Mouse (Mus musculus) lung, postnatal 36 days (tissue): Measurements from ENCODE around the gene Gm11077.

Source experiments
- DNase-seq: peaks from one replicate; pipeline ENCODE4 v3.0.0; 2022; ENCODE audit warnings: mixed read lengths

The Gm11077 gene

DNA sequence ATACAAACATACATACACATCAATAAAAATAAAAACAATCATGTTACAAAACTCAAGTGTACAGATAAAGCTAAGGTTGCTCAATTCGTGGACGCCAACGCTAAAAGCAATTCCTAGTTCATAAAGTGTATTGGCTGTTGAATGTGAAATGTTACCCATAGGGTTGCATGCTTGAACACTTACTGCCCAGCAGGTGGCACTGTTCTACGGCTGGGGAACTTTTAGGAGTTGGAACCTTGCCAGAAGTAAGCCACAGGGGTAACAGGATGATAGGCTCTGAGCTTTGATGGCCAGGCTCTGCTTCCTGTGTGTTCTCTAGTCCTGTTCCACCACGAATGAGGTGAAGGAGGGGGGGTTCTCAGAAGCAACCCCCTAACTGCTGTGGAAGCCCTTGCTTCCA is at the start of gene Gm11077:
Gene Gm11077, plus strand, starts transcription at position 13 of the 400 bp plus-strand sequence.
- no peak for DNase-seq

DNA sequence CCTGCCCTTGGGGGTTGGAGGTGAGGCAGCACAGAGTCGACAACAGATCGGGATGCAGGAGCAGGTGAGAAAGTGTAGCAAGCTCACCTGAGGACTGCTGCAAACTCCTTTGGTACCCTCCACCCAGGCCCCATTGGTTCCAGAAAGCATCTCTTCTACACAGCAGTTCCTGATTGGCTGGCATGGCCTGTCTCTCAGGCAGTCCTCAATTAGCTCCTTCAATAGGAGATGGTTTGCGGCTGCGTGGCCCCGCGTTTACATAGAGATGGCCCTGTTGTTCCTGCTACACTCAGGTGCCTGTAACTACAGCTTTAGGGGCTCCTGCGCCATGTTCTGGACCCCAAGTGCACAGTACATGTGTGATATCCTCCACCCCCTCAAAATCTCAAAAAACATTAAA is 48.4 kb upstream of the Gm11077 start:
- no peak for DNase-seq

DNA sequence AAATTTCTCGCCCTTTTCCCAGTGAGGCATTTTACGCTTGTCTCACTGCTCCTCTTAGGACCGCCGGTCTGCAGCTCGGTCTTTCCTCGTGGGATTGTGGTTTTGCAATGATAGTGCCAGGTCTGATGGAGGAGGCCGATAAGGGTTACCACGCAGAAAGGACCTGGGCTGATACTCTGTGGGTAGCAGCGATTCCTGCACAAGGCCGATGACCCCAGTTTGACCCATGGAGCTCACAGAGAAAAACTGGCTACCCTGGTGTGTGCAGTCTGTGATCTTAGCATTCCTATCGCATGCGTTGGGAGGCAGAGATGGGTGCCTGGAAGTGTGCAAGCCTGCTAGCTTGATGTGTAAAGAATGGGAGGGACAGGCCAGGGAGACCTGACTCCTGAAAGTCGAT is 46.3 kb upstream of the Gm11077 start:
- DNase-seq, result no peak

- DNase-seq, result no peak
Measured at GRCm38 (mm10) chr6:140684403-140684802, 44.7 kb upstream of the Gm11077 start.

GRCm38 (mm10) chr6:140689617-140690404 is 39.3 kb upstream of the Gm11077 start:
- DNase-seq, result peak; percentile 15

DNA sequence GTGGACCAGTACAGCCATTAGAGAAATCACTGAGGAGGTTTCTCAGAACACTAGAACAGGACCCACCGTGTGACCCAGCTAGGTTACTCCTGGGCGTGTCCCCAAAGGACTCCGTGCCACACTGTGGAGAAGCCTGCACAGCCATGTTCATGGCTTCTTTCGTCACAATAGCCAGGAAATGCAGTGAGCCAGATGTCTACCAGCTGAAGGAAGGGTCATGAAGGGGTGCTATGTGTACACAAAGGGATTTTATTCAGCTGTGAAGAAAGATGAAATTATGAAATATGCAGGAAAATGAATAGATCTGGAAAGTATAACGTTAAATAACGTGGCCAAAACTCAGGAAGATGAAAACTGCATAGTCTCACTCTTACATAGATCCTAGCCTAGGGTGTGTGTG is 36.9 kb upstream of the Gm11077 start:
- no peak for DNase-seq

DNA sequence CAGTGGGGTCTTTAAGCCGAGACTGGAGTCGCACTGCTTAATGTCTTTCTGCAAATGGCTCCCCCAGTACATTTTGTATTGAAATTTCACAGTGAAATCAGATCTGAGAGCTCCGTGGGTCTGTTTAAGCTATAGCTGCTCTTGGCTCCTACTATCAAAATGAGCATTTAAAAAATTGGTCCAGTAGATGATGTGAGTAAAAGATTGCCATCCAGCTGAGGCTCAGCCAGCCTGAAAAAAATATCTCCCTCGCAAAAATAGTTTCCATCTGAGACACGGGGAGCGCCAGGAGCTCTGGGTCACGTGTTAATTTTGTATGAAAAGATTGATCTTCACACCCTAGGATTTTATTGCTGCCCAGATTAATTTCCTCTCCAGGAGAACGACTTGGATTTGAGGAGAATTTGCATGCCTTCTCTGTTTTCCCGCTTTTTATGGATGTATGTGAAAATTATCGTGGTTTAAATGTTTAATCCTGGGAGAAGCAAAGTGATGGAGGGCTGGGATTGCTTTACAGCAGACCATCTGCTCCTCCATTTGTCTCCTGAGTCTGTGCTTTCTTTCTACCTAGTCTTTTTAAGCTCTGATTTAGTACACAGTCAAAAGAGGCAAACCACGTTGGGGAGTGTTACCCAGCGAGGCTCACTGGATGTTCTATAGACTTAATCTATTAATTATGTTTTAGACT is 32.7 kb upstream of the Gm11077 start:
- no peak for DNase-seq

DNA sequence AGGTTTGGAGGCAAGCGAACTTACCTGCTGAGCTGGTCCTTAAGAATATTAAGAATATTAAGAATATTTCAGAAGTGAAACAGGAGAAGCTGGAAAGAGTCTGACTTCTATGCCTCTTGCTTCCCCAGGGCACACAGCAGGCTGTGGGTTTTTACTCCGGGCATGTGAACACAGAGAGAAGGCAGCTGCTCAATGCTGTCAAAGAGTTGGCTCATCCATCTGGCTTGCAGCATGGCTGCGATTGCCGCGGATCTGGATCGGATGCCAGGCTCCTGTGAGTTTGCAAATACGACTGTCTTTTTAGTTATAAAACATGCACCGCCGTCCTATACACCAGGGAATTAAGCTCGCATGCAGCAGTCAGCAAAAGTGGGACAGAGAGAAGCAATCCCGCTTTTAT is 31.1 kb upstream of the Gm11077 start:
- peak; percentile 52 for DNase-seq

GRCm38 (mm10) chr6:140698596-140698995 is 30.5 kb upstream of the Gm11077 start:
- no peak for DNase-seq

DNA sequence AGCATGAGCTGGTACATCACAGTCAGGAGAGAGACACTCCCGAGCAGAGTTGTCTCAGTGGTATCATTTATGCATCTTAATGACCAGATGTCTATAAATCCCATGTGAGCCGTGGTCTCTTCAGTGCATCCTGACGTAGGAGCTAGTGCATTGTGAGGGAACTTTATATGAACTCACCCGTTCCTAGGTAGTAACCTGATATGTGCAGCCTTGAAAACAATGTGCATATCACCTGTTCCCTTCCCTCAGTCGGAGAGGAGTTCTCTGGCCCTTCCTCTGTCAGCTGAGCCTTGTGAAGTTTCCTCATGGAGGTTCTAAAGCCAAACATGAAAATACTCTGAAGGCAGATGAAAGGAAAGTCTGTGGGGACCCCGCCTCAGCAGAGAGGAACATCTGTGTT is 27.8 kb upstream of the Gm11077 start:
- no peak for DNase-seq

DNA sequence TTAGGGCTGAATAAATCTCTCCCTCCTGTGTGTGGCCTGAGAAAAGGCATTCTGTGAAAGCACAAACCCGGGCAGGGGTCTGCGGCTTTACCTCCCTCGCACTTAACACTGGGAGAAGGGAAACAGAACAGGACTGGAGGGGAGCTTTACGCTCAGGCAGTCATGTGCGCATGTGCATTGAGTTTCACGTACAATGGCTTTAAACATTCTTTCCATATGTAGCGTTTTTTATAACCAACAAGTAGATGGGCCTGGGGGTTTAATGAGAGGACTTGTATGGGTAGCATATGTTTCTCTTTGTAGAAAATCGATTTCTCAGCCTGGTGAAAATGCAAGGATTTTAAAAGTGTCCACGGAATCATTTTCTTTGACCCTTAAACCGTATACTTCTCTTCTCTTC is 24.0 kb upstream of the Gm11077 start:
- no peak for DNase-seq

- no peak for DNase-seq
Measured at GRCm38 (mm10) chr6:140706056-140706455, 23.0 kb upstream of the Gm11077 start.

DNA sequence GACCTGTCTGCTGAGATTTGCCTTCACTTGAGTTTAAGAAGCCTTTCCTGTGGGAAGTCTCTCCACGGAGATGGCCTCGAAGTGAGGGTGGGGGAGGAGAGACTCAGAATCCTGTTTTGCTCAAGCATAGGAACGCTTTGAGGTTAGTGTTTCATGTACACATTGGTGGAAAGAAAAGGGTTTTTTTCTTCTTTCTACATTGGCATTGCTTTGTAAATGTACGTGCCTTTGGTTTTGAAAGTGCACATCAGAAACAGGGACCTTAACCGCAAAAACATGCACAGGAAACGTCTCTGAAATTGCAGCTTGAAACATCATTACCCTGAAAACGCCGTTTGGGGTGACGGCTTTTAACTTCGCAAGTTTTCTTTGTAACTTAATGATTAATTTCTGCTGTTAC is 21.0 kb upstream of the Gm11077 start:
- no peak for DNase-seq

- DNase-seq, result no peak
Measured at GRCm38 (mm10) chr6:140709415-140710107, 19.5 kb upstream of the Gm11077 start.

- DNase-seq, result peak; percentile 84
Measured at GRCm38 (mm10) chr6:140712754-140713153, 16.3 kb upstream of the Gm11077 start.

DNA sequence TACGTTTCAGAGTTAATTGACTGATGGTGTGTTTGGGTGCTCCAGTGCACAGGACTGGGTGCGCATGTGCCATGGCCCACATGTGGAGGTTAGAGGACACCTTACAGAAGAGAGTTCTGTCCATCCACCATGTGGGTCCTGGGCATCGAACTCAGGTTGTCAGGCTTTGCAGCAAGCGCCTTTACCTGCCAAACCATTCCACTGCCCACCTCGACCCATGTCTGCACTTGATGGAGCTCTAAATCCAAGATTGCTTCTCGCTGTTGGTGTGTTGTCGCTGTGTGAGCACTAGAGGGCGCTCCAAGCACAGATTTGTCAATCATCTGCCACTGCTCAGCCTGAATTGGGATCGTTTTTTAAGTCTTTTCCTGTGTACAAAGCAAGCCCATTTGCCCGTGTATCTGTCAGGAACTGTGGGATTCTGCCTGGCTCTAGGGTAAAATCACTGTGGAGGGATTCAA is 14.1 kb upstream of the Gm11077 start:
- DNase-seq, result peak; percentile 78

DNA sequence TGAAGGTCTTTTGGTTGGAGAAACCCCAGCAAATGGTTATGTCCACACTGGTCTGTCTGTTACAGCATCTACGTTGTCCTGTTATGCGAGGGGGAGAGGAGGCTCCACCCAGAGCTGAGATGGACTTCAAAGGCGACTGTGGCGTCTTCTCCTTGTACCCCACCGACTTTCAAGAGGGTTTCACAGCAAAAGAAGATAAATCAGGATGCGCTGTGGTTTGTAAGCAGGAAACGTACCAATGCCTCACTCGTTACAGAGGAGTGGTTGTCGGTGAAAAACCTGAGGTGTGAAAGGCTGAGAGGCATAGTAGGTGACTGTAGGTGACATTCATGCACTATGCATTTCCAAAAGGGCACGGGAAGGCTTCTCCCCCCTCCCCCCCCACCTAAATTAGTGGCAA is 7.0 kb upstream of the Gm11077 start:
- DNase-seq, result no peak

DNA sequence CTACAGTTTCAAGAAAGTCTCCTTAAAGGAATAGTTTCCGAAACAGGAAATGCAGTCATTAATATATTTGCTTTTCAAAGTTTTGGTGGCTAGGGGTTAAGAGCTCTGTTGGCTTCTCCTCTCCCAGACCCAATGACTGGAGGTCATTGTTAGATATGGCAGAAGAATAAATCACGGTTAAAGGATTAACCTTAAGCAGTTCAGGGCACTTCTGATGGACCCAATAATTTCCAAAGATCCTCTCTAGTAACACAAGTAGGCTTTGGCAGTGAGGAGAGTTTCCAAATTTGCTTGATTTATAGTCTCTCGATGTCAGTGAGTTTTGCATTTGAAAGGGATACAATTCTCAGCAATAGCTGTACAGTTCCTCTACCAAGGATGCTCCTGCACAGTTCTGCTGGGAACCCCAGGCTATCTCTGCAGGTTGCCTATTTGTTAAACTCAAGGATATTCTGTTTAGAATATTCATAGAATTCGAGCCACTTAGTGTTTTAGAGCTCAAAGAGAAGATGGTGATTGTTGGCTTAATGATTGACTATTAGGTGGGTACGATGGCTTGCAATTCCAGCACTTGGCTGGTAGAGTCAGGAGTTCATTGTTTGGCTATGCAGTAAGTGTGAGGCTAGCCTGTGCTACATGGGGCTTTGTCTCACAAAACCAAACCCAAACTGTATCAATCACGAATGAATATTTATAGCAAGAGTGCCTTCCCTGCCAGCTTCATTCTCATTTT is 1.8 kb downstream of the Gm11077 start:
- DNase-seq, result no peak

- no peak for DNase-seq
Measured at GRCm38 (mm10) chr6:140731402-140731730, 2.3 kb downstream of the Gm11077 start.

DNA sequence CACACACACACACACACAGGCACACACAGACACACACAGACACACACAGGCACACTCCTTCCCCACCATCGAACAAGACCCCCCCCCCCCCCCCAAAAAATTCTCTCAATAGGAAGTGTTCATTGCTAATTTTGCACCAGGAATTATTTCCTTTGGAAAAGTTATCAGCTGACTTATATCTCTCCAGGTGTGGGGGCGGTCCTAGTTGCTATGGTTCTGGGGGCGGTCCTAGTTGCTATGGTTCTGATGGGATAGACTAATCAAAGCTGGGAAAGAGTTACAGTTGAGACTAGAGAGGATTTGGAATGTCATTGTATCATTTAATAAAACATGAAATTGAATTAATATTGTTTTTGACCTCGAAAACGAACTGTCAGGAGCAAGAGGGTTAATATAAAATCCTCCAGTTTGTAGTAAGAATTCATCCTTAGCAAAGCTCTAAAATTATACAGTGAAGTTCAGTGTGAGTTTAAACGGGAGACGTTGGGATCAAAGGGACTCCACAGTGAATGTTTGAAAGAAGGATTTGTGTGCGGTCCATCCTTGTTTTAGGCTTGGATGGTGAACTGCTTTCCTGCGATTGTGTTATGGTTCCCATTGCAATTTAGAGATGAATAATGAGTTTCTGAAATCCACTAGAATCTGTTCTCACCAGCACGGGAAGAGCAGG is 4.0 kb downstream of the Gm11077 start:
- no peak for DNase-seq

- no peak for DNase-seq
Measured at GRCm38 (mm10) chr6:140733641-140733986, 4.5 kb downstream of the Gm11077 start.

GRCm38 (mm10) chr6:140745586-140745985 is 16.5 kb downstream of the Gm11077 start:
- no peak for DNase-seq

GRCm38 (mm10) chr6:140747591-140747990 is 18.5 kb downstream of the Gm11077 start:
- no peak for DNase-seq
